ENCODE assay signal across 17 mouse cellular contexts in the genomic region with DNA sequence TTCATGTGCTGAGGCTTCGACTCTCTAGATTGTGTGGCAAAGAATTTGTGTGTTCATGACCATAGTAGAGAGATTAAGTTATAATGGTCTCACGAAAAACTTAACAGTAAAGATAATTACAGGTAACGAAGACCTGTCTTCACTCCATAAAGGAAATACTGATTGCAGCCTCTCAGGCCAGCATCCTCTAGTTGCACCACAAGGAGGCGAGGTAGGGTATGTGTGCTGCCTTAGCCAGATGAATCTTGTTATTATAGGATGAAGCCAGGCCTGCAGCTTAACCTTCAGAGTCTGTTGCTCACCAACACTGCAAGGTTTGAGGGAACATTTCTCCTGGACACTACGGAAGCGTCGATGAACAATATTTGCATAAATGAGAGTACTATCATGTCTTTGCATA.
DNase-seq lines count a peak whose midpoint lies in the region; ATAC-seq and TF ChIP-seq lines count a peak whose summit lies in the region.
"Had no signal": no experiment of that assay in that cellular context is flagged by ENCODE, and none has a peak within 500 bp of the region (broad histone marks: within the 10 kb centered on the region; RNA-seq: fewer than 3 reads in every experiment).

No protein-coding gene starts in this region.

- 97% methylated on average over 7 of the region's 7 CpGs for WGBS in kidney, adult 2 months
- 96% methylated on average over 7 of the region's 7 CpGs for WGBS in midbrain, postnatal 0 days
- 96% methylated on average over 7 of the region's 7 CpGs for WGBS in midbrain, embryonic 10.5 days
- 90% methylated on average over 7 of the region's 7 CpGs for WGBS in kidney, embryonic 16.5 days

- no peaks in the 10 kb centered on the region for H3K27me3 ChIP-seq in kidney, adult 2 months (replicated peaks; ENCODE audit: control insufficient read depth, insufficient read depth, low read length)
- no peaks in the 10 kb centered on the region for H3K27me3 ChIP-seq in midbrain, postnatal 0 days (ENCODE audit: insufficient read depth, low read length)
- H3K27me3 ChIP-seq in midbrain, embryonic 10.5 days (ENCODE audit: low read depth, poor library complexity, severe bottlenecking), result no peaks in the 10 kb centered on the region
- no peaks in the 10 kb centered on the region for H3K27me3 ChIP-seq in Patski
- no peaks in the 10 kb centered on the region for H3K27me3 ChIP-seq in kidney, embryonic 16.5 days (ENCODE audit: insufficient read depth, low read length)
- H3K27me3 ChIP-seq: heart, embryonic 15.5 days; liver, embryonic 13.5 days; midbrain, embryonic 12.5 days had no signal

- in situ Hi-C loops in Patski (cut with MboI; ENCODE audit: low pct_unique_long_range_greater_than_20kb), result no loop called here

- H3K27ac ChIP-seq in kidney, adult 2 months (ENCODE audit: insufficient read depth, low read depth, low read length), result no peak overlapping the region
- no peak overlapping the region for H3K27ac ChIP-seq in midbrain, postnatal 0 days (ENCODE audit: low read depth, low read length)
- no peak overlapping the region for H3K27ac ChIP-seq in midbrain, embryonic 10.5 days (replicated peaks)
- no peak overlapping the region for H3K27ac ChIP-seq in kidney, embryonic 16.5 days (ENCODE audit: low read length)
- H3K27ac ChIP-seq: embryonic facial prominence, embryonic 10.5 days; heart, embryonic 15.5 days; hindbrain, embryonic 10.5 days; liver, embryonic 13.5 days; midbrain, embryonic 12.5 days had no signal

- no peak for DNase-seq in kidney, adult 2 months
- no peak for DNase-seq in kidney, adult 9 months
- DNase-seq in midbrain, postnatal 0 days (ENCODE audit: low spot score), result no peak
- DNase-seq in midbrain, embryonic 10.5 days (ENCODE audit: low spot score), result no peak
- DNase-seq in Patski (ENCODE audit: low read depth, low spot score), result no peak
- no peak for DNase-seq in gastrocnemius, adult 8-10 months (ENCODE audit: low spot score in 2 of 2)
- DNase-seq: adrenal gland, adult 2 months; cerebellum, adult 11-12 months; cerebellum, postnatal 10 days; kidney, adult 18-20 months; kidney, postnatal 36 days; liver, embryonic 13.5 days had no signal

- no peak overlapping the region for H3K4me3 ChIP-seq in kidney, adult 2 months (ENCODE audit: insufficient read depth, low read depth, low read length)
- H3K4me3 ChIP-seq in midbrain, postnatal 0 days (ENCODE audit: low read depth, low read length), result no peak overlapping the region
- no peak overlapping the region for H3K4me3 ChIP-seq in midbrain, embryonic 10.5 days
- H3K4me3 ChIP-seq in kidney, embryonic 16.5 days (ENCODE audit: low read length), result no peak overlapping the region
- H3K4me3 ChIP-seq: embryonic facial prominence, embryonic 10.5 days; heart, embryonic 15.5 days; hindbrain, embryonic 10.5 days; liver, embryonic 13.5 days; midbrain, embryonic 12.5 days had no signal

- POLR2A ChIA-PET in Patski (lab: Charles Lee), result interaction anchor here (0.7 kb wide), 1 partner anchor 361 kb away, joined by 3 read pairs; no protein-coding TSS in a partner anchor

- no peaks in the 10 kb centered on the region for H3K4me1 ChIP-seq in kidney, adult 2 months (ENCODE audit: control insufficient read depth, insufficient read depth, low read length)
- no peaks in the 10 kb centered on the region for H3K4me1 ChIP-seq in midbrain, postnatal 0 days (ENCODE audit: insufficient read depth, low read length)
- peaks cover 8% of the 10 kb centered on the region; the same call in 1 of the 2 replicates for H3K4me1 ChIP-seq in midbrain, embryonic 10.5 days
- no peaks in the 10 kb centered on the region for H3K4me1 ChIP-seq in kidney, embryonic 16.5 days (ENCODE audit: insufficient read depth, low read length)
- H3K4me1 ChIP-seq: hindbrain, embryonic 10.5 days; liver, embryonic 13.5 days; midbrain, embryonic 12.5 days had no signal

- H3K9ac ChIP-seq in midbrain, postnatal 0 days (replicated peaks; ENCODE audit: low read length, poor library complexity, severe bottlenecking), result no peak overlapping the region
- H3K9ac ChIP-seq in kidney, embryonic 16.5 days (replicated peaks; ENCODE audit: low read length), result no peak overlapping the region
- H3K9ac ChIP-seq: heart, embryonic 15.5 days; liver, embryonic 13.5 days; midbrain, embryonic 12.5 days had no signal

- no peak for TF ChIP-seq POLR2A in kidney, adult 2 months (IDR thresholded peaks at IDR 0.05; ENCODE audit: low read depth, low read length)

- H3K36me3 ChIP-seq in kidney, adult 2 months (ENCODE audit: control insufficient read depth, insufficient read depth, low read length), result no peaks in the 10 kb centered on the region
- no peaks in the 10 kb centered on the region for H3K36me3 ChIP-seq in midbrain, postnatal 0 days (ENCODE audit: insufficient read depth, low read length)
- no peaks in the 10 kb centered on the region for H3K36me3 ChIP-seq in midbrain, embryonic 10.5 days
- no peaks in the 10 kb centered on the region for H3K36me3 ChIP-seq in kidney, embryonic 16.5 days (ENCODE audit: insufficient read depth, low read length)
- H3K36me3 ChIP-seq: liver, embryonic 13.5 days; midbrain, embryonic 12.5 days had no signal

- H3K4me2 ChIP-seq in midbrain, postnatal 0 days (ENCODE audit: low read depth, low read length, poor library complexity, severe bottlenecking), result no peak overlapping the region
- no peak overlapping the region for H3K4me2 ChIP-seq in kidney, embryonic 16.5 days (replicated peaks; ENCODE audit: low read depth, low read length)
- H3K4me2 ChIP-seq: heart, embryonic 15.5 days; liver, embryonic 13.5 days; midbrain, embryonic 12.5 days had no signal

- CTCF ChIA-PET in Patski (lab: Charles Lee), result interaction anchor here (1.1 kb wide), 1 partner anchor 29 kb away, joined by 3 read pairs; no protein-coding TSS in a partner anchor

- H3K9me3 ChIP-seq in midbrain, postnatal 0 days (ENCODE audit: low read length), result no peaks in the 10 kb centered on the region
- no peaks in the 10 kb centered on the region for H3K9me3 ChIP-seq in midbrain, embryonic 10.5 days (replicated peaks)
- H3K9me3 ChIP-seq in kidney, embryonic 16.5 days (ENCODE audit: low read length), result no peaks in the 10 kb centered on the region; the same call in 1 of the 2 replicates
- H3K9me3 ChIP-seq: embryonic facial prominence, embryonic 10.5 days; heart, embryonic 15.5 days; liver, embryonic 13.5 days; midbrain, embryonic 12.5 days had no signal

- ATAC-seq in midbrain, postnatal 0 days (ENCODE audit: low FRiP score), result no peak
- ATAC-seq in Patski, result no peak
- no peak for ATAC-seq in kidney, embryonic 16.5 days (ENCODE audit: low FRiP score, low TSS enrichment)

- 0 out of 2 replicates have a peak, but pooled peaks have one; percentile 13 for TF ChIP-seq CTCF in kidney, adult 2 months (conservative IDR thresholded peaks at IDR 0.05; ENCODE audit: insufficient read depth, insufficient read length, low read depth, low read length)
- peak; percentile 34 for TF ChIP-seq CTCF in midbrain, postnatal 0 days (IDR thresholded peaks at IDR 0.05)
- TF ChIP-seq CTCF in Patski (IDR thresholded peaks at IDR 0.05), result peak; percentile 21
